Mouse (Mus musculus) limb, embryonic 12.5 days (tissue): ENCODE measurements around the gene Hemgn. TPM values are rescaled to one million over a fixed set of nuclear protein-coding genes. Genes with fewer than 3 reads are reported as not detected.

ENCODE experiments used
- ATAC-seq: fragments of 200-750 bp; cut with Nextera tagmentation; 2 replicates; pipeline ENCODE4 v1.8.0; 2017; ENCODE audit warnings: low read depth, moderate TSS enrichment; ENCODE audit not compliant: insufficient number of reproducible peaks, insufficient read depth, low FRiP score, low TSS enrichment
- H3K27ac ChIP-seq: fragments of 300-500 bp; sonication (generic); 2 replicates; pipeline ENCODE4 v1.5.1; 2016; ENCODE audit warnings: mild to moderate bottlenecking, moderate library complexity
- H3K27me3 ChIP-seq: fragments of 300-500 bp; sonication (generic); 2 replicates; pipeline ENCODE4 v1.6.1; 2016; ENCODE audit warnings: mild to moderate bottlenecking, moderate library complexity
- H3K36me3 ChIP-seq: fragments of 300-500 bp; sonication (generic); 2 replicates; pipeline ENCODE4 v1.6.1; 2016; ENCODE audit warnings: mild to moderate bottlenecking, moderate library complexity
- H3K4me1 ChIP-seq: fragments of 300-500 bp; sonication (generic); replicated peaks from 2 replicates; pipeline ENCODE4 v1.6.1; 2016
- H3K4me2 ChIP-seq: fragments of 300-500 bp; sonication (generic); 2 replicates; pipeline ENCODE4 v1.6.1; 2016; ENCODE audit warnings: mild to moderate bottlenecking, moderate library complexity
- H3K4me3 ChIP-seq: fragments of 300-500 bp; sonication (generic); replicated peaks from 2 replicates; pipeline ENCODE4 v1.5.1; 2016; ENCODE audit warnings: mild to moderate bottlenecking
- H3K9ac ChIP-seq: fragments of 300-500 bp; sonication (generic); replicated peaks from 2 replicates; pipeline ENCODE4 v1.6.1; 2016; ENCODE audit warnings: mild to moderate bottlenecking, moderate library complexity
- H3K9me3 ChIP-seq: fragments of 300-500 bp; sonication (generic); 2 replicates; pipeline ENCODE4 v1.6.1; 2016; ENCODE audit warnings: mild to moderate bottlenecking, moderate library complexity
- WGBS: fragments of 180-500 bp; shearing (Covaris S2); methylation state at CpG from one replicate; pipeline ENCODE4 v1.1.7; 2016; 5-methylcytosine and 5-hydroxymethylcytosine counted together
- polyA plus RNA-seq: library from polyadenylated mRNA; unstranded; fragments of >200 nt; fragmentation: Nextera tagmentation; extraction: Ambion mirVana; gene quantifications from 2 replicates; pipeline ENCODE4 v1.2.1, GENCODE M21; 2016

Hemgn gene
- 2.6 and 2.7 TPM in 2 replicates for polyA plus RNA-seq

- ATAC-seq: no peak
- H3K27ac ChIP-seq: no peak within 1 kb of the TSS
- H3K36me3 ChIP-seq: no peaks in the 10 kb centered on the region
- no peak within 1 kb of the TSS for H3K4me2 ChIP-seq
- H3K27me3 ChIP-seq: no peaks in the 10 kb centered on the region
- H3K9me3 ChIP-seq: no peaks in the 10 kb centered on the region
- H3K4me3 ChIP-seq: no peak within 1 kb of the TSS
- WGBS: 75% methylated on average over 7 of the region's 7 CpGs
- H3K9ac ChIP-seq: no peak within 1 kb of the TSS
- no peaks in the 10 kb centered on the region for H3K4me1 ChIP-seq
Observed at GRCm38 (mm10) chr4:46413406-46413805, at the start of gene Hemgn. Gene Hemgn (minus strand): TSS chr4:46413506.

- H3K4me2 ChIP-seq: no peak overlapping the region
- H3K4me1 ChIP-seq: peaks cover 30% of the 10 kb centered on the region
- WGBS: 88% methylated on average over 2 of the region's 2 CpGs
- H3K27ac ChIP-seq: no peak overlapping the region
- H3K4me3 ChIP-seq: no peak overlapping the region
- no peak for ATAC-seq
- no peaks in the 10 kb centered on the region for H3K9me3 ChIP-seq
- H3K36me3 ChIP-seq: peaks cover 46% of the 10 kb centered on the region
- no peaks in the 10 kb centered on the region for H3K27me3 ChIP-seq
- H3K9ac ChIP-seq: no peak overlapping the region
Observed at GRCm38 (mm10) chr4:46458411-46458810, 45.1 kb upstream of the Hemgn start.

GRCm38 (mm10) chr4:46457186-46457585 lies 43.9 kb upstream of the Hemgn start:
- Histone ChIP-seq H3K4me3 (no peak overlapping the region), H3K27me3 (no peaks in the 10 kb centered on the region), H3K27ac (no peak overlapping the region), H3K9ac (no peak overlapping the region), H3K4me2 (no peak overlapping the region), H3K4me1 (peaks cover 38% of the 10 kb centered on the region), H3K9me3 (no peaks in the 10 kb centered on the region), H3K36me3 (peaks cover 34% of the 10 kb centered on the region)
- no peak for ATAC-seq
- WGBS: 94% methylated on average over 3 of the region's 3 CpGs

GRCm38 (mm10) chr4:46456762-46457161 lies 43.5 kb upstream of the Hemgn start:
- H3K27me3 ChIP-seq: no peaks in the 10 kb centered on the region
- H3K4me2 ChIP-seq: no peak overlapping the region
- H3K9ac ChIP-seq: no peak overlapping the region
- no peaks in the 10 kb centered on the region for H3K9me3 ChIP-seq
- H3K4me1 ChIP-seq: peaks cover 38% of the 10 kb centered on the region
- no peak overlapping the region for H3K27ac ChIP-seq
- no peak for ATAC-seq
- WGBS: 77% methylated on average over 4 of the region's 4 CpGs
- no peak overlapping the region for H3K4me3 ChIP-seq
- peaks cover 30% of the 10 kb centered on the region for H3K36me3 ChIP-seq

- Histone ChIP-seq H3K4me1 (peaks cover 36% of the 10 kb centered on the region), H3K4me2 (peak overlapping the region; percentile 5; the same call in 1 of the 2 replicates), H3K27me3 (no peaks in the 10 kb centered on the region), H3K9me3 (no peaks in the 10 kb centered on the region), H3K9ac (no peak overlapping the region), H3K27ac (no peak overlapping the region), H3K4me3 (no peak overlapping the region), H3K36me3 (peaks cover 8% of the 10 kb centered on the region; the same call in 1 of the 2 replicates)
- no peak for ATAC-seq
- 77% methylated on average over 5 of the region's 5 CpGs for WGBS
Observed at GRCm38 (mm10) chr4:46454097-46454864, 41.0 kb upstream of the Hemgn start.

- 31% methylated on average over 13 of the region's 13 CpGs for WGBS
Observed at GRCm38 (mm10) chr4:46452855-46453719, 39.8 kb upstream of the Hemgn start.

GRCm38 (mm10) chr4:46452481-46452850 lies 39.2 kb upstream of the Hemgn start:
- Histone ChIP-seq H3K9me3 (no peaks in the 10 kb centered on the region), H3K9ac (peak overlapping the region; percentile 99), H3K27ac (peak overlapping the region; percentile 100), H3K27me3 (no peaks in the 10 kb centered on the region), H3K4me2 (peak overlapping the region; percentile 79), H3K4me1 (peaks cover 33% of the 10 kb centered on the region), H3K36me3 (peaks cover 8% of the 10 kb centered on the region; the same call in 1 of the 2 replicates), H3K4me3 (peak overlapping the region; percentile 95)
- no peak for ATAC-seq
- WGBS: under 1% methylated on average over 19 of the region's 19 CpGs

More at GRCm38 (mm10) chr4:46452855-46453719, 39.8 kb upstream of the Hemgn start:
- no peaks in the 10 kb centered on the region for H3K27me3 ChIP-seq
- H3K4me1 ChIP-seq: peaks cover 33% of the 10 kb centered on the region
- no peak for ATAC-seq
- no peaks in the 10 kb centered on the region for H3K9me3 ChIP-seq
- peak overlapping the region; percentile 79 for H3K4me2 ChIP-seq
- peaks cover 8% of the 10 kb centered on the region; the same call in 1 of the 2 replicates for H3K36me3 ChIP-seq
- H3K4me3 ChIP-seq: peak overlapping the region; percentile 95
- H3K27ac ChIP-seq: peak overlapping the region; percentile 100
- H3K9ac ChIP-seq: peak overlapping the region; percentile 99

- Histone ChIP-seq H3K27me3 (no peaks in the 10 kb centered on the region), H3K36me3 (peaks cover 5% of the 10 kb centered on the region; the same call in 1 of the 2 replicates), H3K4me3 (peak overlapping the region; percentile 95), H3K4me2 (peak overlapping the region; percentile 79), H3K4me1 (peaks cover 33% of the 10 kb centered on the region), H3K9ac (peak overlapping the region; percentile 99), H3K27ac (peak overlapping the region; percentile 100), H3K9me3 (no peaks in the 10 kb centered on the region)
- ATAC-seq: no peak
- WGBS: under 1% methylated on average over 89 of the region's 111 CpGs
Observed at GRCm38 (mm10) chr4:46451758-46452480, 38.6 kb upstream of the Hemgn start.

GRCm38 (mm10) chr4:46451240-46451757 lies 38.0 kb upstream of the Hemgn start:
- WGBS: under 1% methylated on average over 68 of the region's 70 CpGs
- peak overlapping the region; percentile 79 for H3K4me2 ChIP-seq
- ATAC-seq: peak; percentile 32

GRCm38 (mm10) chr4:46450519-46451131 lies 37.3 kb upstream of the Hemgn start, which contains the start of gene Anp32b:
Gene Anp32b (plus strand): TSS chr4:46450902.
- H3K36me3 ChIP-seq: no peaks in the 10 kb centered on the region
- peaks cover 24% of the 10 kb centered on the region for H3K4me1 ChIP-seq
- peak within 1 kb of the TSS; percentile 95 for H3K4me3 ChIP-seq
- H3K9me3 ChIP-seq: no peaks in the 10 kb centered on the region
- ATAC-seq: peak; percentile 97
- H3K9ac ChIP-seq: peak within 1 kb of the TSS; percentile 99
- WGBS: under 1% methylated on average over 66 of the region's 66 CpGs
- H3K27ac ChIP-seq: peak within 1 kb of the TSS; percentile 100
- peak within 1 kb of the TSS; percentile 79 for H3K4me2 ChIP-seq
- H3K27me3 ChIP-seq: no peaks in the 10 kb centered on the region

More at GRCm38 (mm10) chr4:46451240-46451757, 38.0 kb upstream of the Hemgn start:
- H3K4me3 ChIP-seq: peak overlapping the region; percentile 95
- H3K27ac ChIP-seq: peak overlapping the region; percentile 100
- H3K27me3 ChIP-seq: no peaks in the 10 kb centered on the region
- H3K9me3 ChIP-seq: no peaks in the 10 kb centered on the region
- peaks cover 27% of the 10 kb centered on the region for H3K4me1 ChIP-seq
- peak overlapping the region; percentile 99 for H3K9ac ChIP-seq
- no peaks in the 10 kb centered on the region for H3K36me3 ChIP-seq
